Mouse (Mus musculus) megakaryocyte, adult 5-6 weeks (primary cell): ENCODE data around the gene Ddx41. TPM values are rescaled to one million over a fixed set of nuclear protein-coding genes. Genes with fewer than 3 reads are reported as not detected.
A peak's percentile ranks its signal among the peaks of the same experiment; 100 is the strongest.

Experiments
- ATAC-seq: 2 replicates; pipeline ENCODE4 v1.8.0; 2016; ENCODE audit warnings: mild to moderate bottlenecking, inconsistent platforms; ENCODE audit not compliant: poor library complexity, severe bottlenecking
- total RNA-seq, 2 experiments: library from RNA; stranded (forward) in 1 of 2; stranded (reverse) in 1 of 2; fragments of 153-499, 151-499 nt in 1 of 2; fragments of 221-1000, 200-1000 nt in 1 of 2; gene quantifications; 2 replicates each; pipeline versions ENCODE4 v1.2.3 to v1.2.4; 2015 to 2017

Ddx41 gene
- total RNA-seq, 2 experiments from 2014 or later, result 20.9 to 41.4 TPM

GRCm38 (mm10) chr13:55543447-55543846, 7.0 kb upstream of the Ddx41 start:
- no peak for ATAC-seq

DNA sequence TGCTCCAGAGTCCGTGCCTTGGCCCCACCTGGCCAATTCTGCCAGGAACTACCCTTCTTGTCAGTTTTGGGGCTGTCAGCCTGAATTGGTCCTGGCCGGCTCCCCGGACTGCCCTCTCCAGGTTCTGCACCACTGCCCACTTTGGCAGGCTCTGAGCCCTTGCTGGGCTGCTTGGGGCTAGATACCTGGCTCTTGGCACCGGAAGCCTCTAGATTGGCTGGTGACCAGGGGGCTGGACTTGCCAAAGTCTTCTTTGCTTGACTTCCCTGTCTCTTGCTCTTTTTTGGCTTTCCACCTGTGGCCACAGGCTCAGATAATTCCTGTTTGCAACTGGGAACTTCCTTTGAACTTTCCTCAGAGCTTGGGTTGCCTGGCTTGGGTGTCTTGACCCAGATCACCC, 6.4 kb upstream of the Ddx41 start:
- no peak for ATAC-seq

DNA sequence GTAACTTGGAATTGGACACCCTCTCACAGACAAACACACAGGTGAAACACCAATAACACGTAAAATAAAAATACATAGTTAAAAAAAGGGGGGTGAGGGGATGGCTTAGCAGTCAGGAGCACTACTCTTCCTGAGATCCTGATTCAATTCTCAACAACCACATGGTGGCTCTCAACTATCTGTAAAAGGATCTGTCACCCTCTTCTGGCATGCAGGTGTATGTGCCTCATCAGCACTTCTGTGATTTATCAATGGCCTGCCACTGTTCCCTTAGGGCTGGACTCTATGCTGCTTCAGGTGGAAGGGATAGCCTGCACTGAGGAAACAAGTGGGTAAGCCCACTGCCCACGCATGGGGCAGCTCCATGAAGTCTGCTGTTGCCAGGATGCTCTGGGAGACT, 4.5 kb upstream of the Ddx41 start:
- ATAC-seq, result no peak

- ATAC-seq, result no peak
These were observed 663 bp downstream of the Ddx41 start for GRCm38 (mm10) chr13:55535796-55536193.

DNA sequence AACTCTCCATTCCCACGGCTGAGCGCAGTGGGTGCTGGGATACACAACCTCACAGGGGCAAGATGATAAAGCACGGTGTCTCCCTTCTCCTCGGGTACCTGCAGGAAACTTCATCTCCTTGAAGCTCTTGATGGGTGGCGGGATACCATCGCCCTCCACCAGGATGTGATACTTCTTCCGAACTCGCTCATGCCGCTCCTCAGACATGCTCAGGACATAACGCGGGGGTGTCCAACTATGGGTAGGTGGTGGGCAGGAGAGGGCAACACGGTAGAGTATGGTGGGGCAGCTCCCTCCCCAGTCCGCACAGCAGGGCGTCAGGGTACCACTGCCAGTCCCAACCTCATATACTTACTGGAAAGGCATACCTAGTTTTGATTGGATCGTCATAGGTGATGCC, 1.3 kb downstream of the Ddx41 start:
- no peak for ATAC-seq

DNA sequence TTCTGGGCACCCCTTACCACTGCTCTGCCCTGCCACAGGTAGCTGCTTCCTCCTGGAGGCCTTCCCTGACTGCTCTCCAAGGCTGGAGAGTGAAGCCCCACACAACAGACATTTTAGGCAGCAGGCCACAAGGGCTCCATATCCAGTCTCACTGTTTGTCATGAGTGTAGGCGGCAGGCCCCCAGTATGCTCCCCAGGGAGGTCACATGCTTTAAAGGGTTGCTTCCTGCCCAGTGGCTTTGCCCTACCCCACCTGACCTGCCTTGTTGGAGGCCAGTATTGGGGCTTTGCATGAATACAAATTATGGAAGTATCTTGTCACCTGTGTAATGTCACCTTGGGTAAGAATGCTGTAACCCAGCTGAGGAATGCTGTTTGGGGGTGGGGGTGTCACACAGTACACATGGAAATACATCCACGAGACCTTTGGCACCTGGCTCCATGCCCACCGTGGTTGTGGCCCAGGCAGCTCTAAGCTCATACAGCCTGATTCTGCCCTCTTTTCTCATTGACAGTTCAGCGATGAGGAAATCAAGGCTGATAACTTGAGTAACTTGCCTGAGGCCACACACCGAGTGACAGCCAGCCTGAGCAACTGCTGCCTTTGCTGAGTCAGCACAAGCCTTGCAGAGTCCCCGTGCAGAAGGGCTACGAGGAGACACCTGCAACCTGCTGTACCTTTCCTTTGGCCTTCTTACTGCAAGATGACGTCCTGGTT, 7.1 kb downstream of the Ddx41 start, which contains the start of gene Dok3:
TSS of gene Dok3 (minus strand) at position 99 of the 718 bp plus-strand sequence.
- ATAC-seq, result peak; percentile 56

GRCm38 (mm10) chr13:55527834-55528772, 8.4 kb downstream of the Ddx41 start:
- ATAC-seq, result peak; percentile 69

DNA sequence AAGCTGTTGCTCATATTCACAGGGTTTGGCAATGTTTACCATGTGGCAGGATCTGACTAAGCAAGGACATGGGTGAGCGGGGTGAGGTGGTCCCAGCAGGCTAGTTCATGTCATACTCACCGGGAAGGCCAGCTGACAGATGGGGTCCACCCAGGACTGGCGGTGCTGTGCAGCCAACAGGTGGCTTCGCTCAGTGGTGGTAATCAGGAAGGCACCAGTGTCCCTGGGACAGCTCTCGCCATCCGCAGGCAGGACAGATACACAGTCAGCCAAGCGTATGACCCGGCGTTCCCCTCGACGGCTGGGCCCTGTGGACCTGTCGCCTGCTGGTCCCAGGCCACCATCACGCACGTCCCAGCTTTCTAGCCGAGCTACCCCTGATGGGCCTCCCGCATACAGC, 9.2 kb downstream of the Ddx41 start:
- ATAC-seq, result no peak

DNA sequence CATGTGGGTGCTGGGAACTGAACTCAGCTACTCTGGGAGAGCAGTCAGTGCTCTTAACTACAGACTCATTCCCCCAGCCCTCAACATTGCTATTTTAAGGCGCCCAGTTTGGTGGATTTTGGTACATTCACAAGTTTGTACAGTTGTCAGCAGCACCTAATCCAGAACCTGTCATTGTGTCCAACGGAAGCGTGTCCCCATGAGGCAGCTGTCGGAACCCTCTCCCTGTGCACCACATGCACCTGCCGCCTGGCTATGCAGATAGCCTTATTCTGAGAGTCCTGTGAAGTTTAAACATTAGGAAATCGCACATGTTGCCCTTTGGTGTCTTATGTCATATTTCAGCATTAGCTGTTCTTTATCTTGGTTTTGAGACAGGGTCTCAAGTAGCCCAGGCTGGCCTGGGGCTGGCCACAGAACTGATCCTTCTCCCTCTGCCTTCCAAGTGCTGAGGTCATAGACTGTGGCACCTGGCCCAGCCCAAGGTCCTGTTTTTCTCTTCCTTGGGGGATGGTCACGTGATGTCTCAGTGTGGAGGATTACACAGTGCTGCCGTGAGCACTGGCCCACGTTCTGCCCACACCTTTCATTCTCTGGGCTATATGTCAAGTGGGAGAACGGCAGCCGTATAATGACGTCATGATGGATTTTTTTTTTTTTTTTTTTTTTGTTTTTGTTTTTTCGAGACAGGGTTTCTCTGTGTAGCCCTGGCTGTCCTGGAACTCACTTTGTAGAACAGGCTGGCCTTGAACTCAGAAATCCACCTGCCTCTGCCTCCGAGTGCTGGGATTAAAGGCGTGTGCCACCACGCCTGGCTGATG, 10.5 kb downstream of the Ddx41 start:
- peak; percentile 22 for ATAC-seq

DNA sequence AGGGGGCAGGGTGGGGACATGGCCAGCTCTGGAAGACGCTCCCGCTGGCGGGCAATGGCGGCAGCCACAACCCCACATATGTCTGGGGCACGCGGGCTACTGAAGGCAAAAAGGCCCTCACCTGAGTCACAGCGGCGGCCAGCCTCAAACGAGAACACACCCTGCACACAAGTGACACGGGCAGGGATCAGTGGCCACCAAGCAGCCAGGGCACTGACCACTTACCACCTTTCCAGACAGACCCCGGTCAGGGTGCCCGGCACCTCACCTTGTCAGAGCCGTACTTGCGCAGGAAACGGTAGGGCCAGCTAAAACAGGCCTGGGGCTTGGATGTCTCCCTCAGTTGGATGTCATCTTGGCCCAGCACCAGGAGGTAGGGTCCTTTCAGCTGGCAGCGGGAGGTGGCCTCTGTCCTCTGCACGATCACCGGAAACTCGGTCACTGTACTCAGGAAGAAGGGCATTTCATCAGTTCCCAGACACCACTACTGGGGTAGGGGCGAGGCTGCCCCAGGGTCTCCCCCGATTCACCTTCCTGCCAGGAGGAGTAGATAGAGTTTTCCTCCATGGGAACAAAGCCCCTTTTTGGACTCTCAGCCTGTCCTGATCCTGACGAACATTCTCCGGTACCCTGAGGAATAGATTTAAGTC, 12.4 kb downstream of the Ddx41 start:
- ATAC-seq, result no peak

DNA sequence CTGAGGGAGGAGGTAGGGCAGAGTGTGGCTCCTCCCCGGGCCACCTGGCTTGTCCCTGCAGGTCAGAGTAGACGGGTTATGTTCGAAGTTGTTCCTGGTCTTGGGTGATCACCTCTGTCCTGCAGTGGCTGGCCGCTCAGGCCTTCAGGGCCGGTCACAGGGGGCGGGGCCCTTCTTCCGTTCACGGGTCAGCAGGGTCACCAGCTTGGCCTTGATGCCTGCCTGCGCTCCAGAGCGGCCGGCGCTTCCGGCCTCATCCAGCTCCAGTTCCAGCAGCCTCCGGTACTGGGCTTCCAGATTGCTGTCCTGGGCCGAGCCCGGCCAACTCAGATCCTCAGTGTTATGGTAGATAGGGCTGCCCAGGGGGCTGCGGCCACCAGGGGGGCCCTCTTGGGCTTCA, 13.2 kb downstream of the Ddx41 start:
- ATAC-seq, result no peak

DNA sequence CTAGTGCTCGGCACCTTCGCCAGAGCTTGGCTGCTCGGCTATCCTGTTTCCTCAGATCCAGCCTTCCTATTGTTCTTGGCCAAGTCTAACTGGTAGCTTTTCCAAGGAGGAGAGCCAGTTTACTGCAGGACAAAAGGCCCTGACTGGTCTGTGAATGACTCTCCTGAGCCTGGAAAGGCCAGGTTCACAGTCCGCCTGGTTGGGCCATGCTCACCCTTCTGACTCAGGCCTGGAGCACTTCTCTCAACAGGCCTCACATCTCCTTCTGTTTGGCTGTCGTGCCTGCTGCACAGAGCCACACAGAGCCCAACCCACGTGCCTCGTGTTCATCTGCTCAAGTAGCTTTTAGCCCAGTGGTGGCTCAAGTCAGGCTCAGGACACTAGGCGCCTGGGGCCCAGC, 13.7 kb downstream of the Ddx41 start:
- ATAC-seq, result no peak

DNA sequence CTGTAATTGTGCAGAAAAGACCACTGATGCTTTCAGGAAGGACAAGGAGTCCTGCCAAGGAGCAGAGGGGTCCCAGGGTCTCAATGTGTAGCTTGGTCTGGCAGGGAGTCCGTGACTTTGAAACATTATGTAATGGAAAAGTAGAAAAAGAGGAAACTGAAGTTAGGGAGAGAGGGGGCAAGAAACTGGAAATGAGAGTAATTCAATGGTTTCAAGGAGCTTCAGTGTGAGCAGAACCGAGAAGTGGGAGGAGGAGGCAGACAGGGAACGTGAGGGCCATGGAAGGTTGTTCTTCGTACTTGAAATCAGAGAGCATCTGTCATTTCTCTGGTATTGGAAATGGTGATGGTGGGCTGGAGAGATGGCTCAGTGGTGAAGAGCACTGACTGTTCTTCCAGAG, 16.9 kb downstream of the Ddx41 start:
- ATAC-seq, result peak; percentile 73

GRCm38 (mm10) chr13:55516955-55517354, 19.5 kb downstream of the Ddx41 start:
- peak; percentile 39 for ATAC-seq

- no peak for ATAC-seq
These were observed 22.6 kb downstream of the Ddx41 start for GRCm38 (mm10) chr13:55513828-55514227.

- peak; percentile 78 for ATAC-seq
These were observed 23.2 kb downstream of the Ddx41 start, which contains the start of gene Pdlim7 for GRCm38 (mm10) chr13:55513111-55513748. Gene Pdlim7, minus strand, starts transcription at chr13:55513676.

GRCm38 (mm10) chr13:55512379-55513031, 24.0 kb downstream of the Ddx41 start:
- ATAC-seq, result no peak

DNA sequence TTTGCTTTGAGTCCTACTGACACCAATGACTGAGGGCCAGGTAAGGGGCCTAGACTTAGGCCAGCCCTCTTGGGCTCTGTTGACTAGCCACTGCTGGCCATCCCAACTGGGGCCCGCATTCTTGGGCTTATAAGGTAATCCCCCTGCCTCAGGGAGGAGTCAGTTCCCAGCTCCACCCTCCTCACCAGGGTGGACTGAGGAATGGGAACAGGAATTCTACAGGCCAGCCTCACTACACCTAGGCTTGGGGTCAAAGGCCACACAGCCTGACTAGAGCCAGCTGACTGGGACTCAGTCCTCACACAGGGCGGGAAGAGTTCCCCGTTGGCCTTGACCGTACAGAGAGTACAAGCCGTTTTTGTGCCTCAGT, 25.0 kb downstream of the Ddx41 start:
- no peak for ATAC-seq

DNA sequence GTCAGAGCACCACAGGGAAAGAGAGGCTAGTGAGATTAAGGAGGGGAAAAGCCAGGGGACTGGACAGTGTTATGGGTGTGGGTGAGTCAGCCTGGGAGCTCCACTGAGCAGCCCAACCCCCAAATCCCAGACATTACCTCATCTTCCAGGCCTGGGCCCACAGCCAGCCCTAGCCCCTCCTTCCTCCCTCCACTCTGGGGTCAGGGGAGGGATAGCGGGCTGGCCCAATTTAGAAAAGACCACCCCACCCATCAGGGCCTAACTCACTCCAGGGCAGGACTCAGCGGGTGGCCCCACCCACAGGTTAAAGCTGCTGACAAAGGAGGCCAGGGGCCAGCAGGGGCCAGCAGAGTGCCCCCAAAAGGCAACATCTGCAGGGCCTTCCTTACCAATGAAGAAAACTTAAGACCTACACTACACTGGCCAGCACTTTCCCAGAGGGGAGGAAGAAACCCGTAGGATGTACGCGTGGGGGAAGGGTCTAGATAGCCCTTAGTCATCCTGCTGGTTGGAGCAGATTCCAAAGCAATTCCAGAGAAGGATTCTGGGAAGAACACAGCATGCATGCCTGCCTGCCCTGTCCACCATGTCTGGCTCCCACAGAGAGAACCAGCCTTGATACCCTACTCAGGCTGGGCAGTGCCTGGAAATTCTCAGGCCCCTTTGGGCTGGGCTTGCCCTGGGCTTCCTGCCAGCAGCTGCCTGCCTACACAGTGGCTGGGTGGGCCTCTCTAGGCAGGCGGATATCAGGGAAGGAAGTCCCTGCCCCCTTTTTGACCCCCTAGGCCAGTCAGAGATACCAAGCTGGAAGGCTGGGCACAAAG, 25.6 kb downstream of the Ddx41 start:
- ATAC-seq, result peak; percentile 33
